11 mouse cellular contexts compared by ENCODE assay signal in genomic region chr2:77814896-77815295, GRCm38 (mm10).
"Had no signal": no experiment of that assay in that cellular context is flagged by ENCODE, and none has a peak within 500 bp of the region (broad histone marks: within the 10 kb centered on the region; RNA-seq: fewer than 3 reads in every experiment).

No protein-coding gene starts in this region.

- DNase-seq: kidney, postnatal 10 days; layer of hippocampus, adult 9-11 months; left cerebral cortex, postnatal 4 days; lung, adult 18-20 months; right cerebral cortex, adult 18-20 months; right cerebral cortex, postnatal 25 days; thymus, postnatal 36 days had no signal

- ATAC-seq: midbrain, embryonic 16.5 days had no signal

- H3K27ac ChIP-seq: limb, embryonic 13.5 days; liver, embryonic 14.5 days; midbrain, embryonic 12.5 days had no signal

- H3K4me2 ChIP-seq: midbrain, embryonic 12.5 days had no signal

- H3K36me3 ChIP-seq: limb, embryonic 13.5 days; midbrain, embryonic 12.5 days had no signal

- H3K9ac ChIP-seq: limb, embryonic 13.5 days; liver, embryonic 14.5 days; midbrain, embryonic 12.5 days had no signal

- H3K4me3 ChIP-seq: midbrain, embryonic 12.5 days had no signal

- H3K9me3 ChIP-seq: limb, embryonic 13.5 days; midbrain, embryonic 12.5 days had no signal
